Mouse (Mus musculus) megakaryocyte, embryonic 14.5 days (primary cell): Measurements from ENCODE around the gene Sh2b1. TPM values are rescaled to one million over a fixed set of nuclear protein-coding genes. Genes with fewer than 3 reads are reported as not detected.
A peak's percentile ranks its signal among the peaks of the same experiment; 100 is the strongest.

ENCODE experiments used
- H3K27me3 ChIP-seq: replicated peaks from 2 replicates; pipeline ENCODE3; 2012; ENCODE audit warnings: inconsistent platforms
- H3K36me3 ChIP-seq: replicated peaks from 2 replicates; pipeline ENCODE3; 2012; ENCODE audit warnings: low read length, inconsistent platforms, mixed read lengths
- H3K4me1 ChIP-seq: 2 replicates; pipeline ENCODE4 v1.6.1; 2012; ENCODE audit warnings: inconsistent platforms
- H3K4me3 ChIP-seq: replicated peaks from 2 replicates; pipeline ENCODE3; 2012; ENCODE audit warnings: moderate library complexity, mild to moderate bottlenecking, inconsistent platforms
- H3K9me3 ChIP-seq: 2 replicates; pipeline ENCODE4 v1.6.1; 2012; ENCODE audit warnings: inconsistent platforms
- FLI1 ChIP-seq: IDR thresholded peaks from 2 replicates; pipeline ENCODE4 v1.6.1; 2012; ENCODE audit warnings: low read length, inconsistent platforms, mixed read lengths
- GATA1 ChIP-seq: IDR thresholded peaks from 3 replicates; pipeline ENCODE4 v1.6.1; 2012; ENCODE audit warnings: mixed read lengths, low read length, inconsistent platforms, borderline replicate concordance
- polyA plus RNA-seq: library from polyadenylated mRNA; stranded (reverse); fragments of >175 nt; gene quantifications from 2 replicates; pipeline ENCODE4 v1.2.3, GENCODE M21; 2012; ENCODE audit warnings: low replicate concordance; ENCODE audit not compliant: insufficient read depth

The Sh2b1 gene
- 94.0 and 146 TPM in 2 replicates for polyA plus RNA-seq

DNA sequence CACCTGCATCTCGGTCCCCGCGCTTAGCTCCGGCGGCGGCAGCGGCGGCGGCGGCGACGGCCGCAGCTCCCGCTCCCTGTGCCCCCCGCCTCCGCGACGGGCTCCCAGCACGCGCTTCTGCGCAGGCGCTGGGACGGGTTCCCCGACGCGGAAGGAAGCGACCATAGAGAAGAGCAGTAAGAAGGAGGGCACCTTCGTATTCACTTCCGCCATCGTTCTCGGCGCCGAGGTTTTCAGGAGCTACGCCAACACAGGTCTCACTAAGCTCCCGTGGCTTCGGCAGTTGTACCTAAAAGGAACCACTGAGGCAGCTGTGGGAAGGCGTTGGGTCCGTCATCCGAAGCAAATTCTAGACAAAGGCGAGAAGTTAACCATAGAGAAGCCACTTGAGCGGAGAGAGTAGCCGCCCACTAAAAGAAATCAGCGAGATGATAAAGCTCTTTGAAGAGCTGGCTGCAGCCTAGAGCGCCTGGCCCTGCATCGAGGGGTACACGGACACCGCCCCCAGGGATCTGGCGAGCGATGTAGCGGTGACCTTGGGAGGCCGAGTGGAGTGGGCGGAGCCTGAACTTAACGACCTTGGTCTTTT, at the start of gene Sh2b1:
Sh2b1 (minus strand) TSS at position 432 of the 589 bp plus-strand sequence.
- no peaks in the 10 kb centered on the region for H3K27me3 ChIP-seq
- no peaks in the 10 kb centered on the region for H3K9me3 ChIP-seq
- H3K36me3 ChIP-seq = peaks cover 36% of the 10 kb centered on the region
- peak within 1 kb of the TSS; percentile 98 for H3K4me3 ChIP-seq
- H3K4me1 ChIP-seq = peaks cover 68% of the 10 kb centered on the region
- TF ChIP-seq FLI1 = no peak
- no peak for TF ChIP-seq GATA1

DNA sequence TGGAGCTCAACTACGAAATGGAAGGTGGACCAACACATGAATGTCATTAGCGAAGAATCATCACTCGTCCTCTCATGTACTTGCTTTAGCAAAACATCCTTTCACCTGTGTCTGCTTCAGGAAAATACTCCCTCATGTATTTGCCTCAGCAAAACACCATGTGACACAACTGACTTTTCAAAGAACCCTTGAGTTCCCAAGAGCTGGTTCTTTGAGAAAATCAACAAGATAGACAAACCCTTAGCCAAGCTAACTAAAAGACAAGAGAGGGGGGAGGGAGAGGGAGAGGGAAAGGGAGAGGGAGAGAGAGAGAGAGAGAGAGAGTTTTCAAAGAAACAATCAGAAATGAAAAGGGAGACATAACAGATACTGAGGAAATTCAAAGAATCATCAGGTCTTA, 48.1 kb upstream of the Sh2b1 start:
- Histone ChIP-seq H3K4me1 (peaks cover 19% of the 10 kb centered on the region), H3K4me3 (no peak overlapping the region), H3K36me3 (no peaks in the 10 kb centered on the region), H3K9me3 (no peaks in the 10 kb centered on the region), H3K27me3 (peaks cover 8% of the 10 kb centered on the region)
- TF ChIP-seq GATA1 (no peak), FLI1 (no peak)

DNA sequence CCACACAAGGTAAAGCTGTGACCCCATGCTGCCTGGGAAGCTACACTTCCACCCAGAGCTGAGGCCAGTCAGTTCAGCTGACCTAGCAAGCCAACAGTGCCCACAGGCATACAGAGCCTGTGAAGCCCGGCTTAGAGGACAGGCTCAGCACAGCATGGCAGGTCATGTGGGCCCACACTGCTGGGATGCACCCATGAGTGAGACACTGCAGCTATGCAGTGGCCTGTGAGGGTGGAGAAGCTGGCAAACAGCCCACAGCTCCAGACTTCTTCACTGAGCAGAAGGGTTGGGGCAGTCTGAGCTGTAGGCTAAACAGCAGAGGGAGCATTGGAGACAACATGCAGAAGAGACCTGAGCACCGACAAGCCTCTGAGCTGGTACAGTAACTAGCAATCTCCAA, 44.3 kb upstream of the Sh2b1 start:
- Histone ChIP-seq H3K9me3 (no peaks in the 10 kb centered on the region), H3K36me3 (no peaks in the 10 kb centered on the region), H3K4me1 (peaks cover 14% of the 10 kb centered on the region), H3K4me3 (no peak overlapping the region), H3K27me3 (peaks cover 27% of the 10 kb centered on the region)
- no peak for TF ChIP-seq GATA1
- TF ChIP-seq FLI1 = no peak

DNA sequence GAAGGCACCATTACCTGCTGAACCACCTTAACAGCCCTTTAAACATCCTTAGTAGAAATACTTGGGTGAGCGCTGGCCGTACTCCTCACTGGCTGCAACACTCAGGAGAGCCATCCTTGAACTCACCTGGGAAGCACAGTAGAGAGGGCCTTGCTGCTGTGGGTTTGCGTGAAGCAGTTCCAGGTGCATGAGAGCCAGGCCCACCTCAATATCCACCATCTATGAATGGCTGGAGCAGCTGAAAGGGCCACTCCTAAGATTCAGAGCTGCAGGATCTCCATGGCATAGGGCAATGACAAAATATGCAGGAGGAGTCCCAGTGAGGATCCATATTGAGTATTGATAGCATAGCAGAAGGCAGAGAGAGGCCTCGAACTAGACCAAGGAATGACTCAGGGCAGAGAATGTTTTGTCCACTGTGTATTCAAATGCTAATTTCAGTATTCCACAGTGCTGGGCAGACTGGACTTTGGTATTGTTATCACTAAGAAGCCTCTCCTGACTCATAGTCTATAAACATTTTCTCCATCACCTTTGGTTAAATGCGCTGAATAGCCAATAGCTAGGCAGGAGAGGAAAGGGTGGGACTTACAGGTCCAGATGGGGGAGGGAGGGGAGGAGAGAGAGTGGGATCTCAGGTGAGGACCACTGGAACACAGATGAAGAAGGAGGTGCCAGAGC, 43.2 kb upstream of the Sh2b1 start:
- H3K36me3 ChIP-seq = no peaks in the 10 kb centered on the region
- TF ChIP-seq GATA1 = no peak
- no peak for TF ChIP-seq FLI1
- H3K4me3 ChIP-seq = no peak overlapping the region
- H3K9me3 ChIP-seq = no peaks in the 10 kb centered on the region
- H3K27me3 ChIP-seq = peaks cover 31% of the 10 kb centered on the region
- peaks cover 14% of the 10 kb centered on the region for H3K4me1 ChIP-seq

DNA sequence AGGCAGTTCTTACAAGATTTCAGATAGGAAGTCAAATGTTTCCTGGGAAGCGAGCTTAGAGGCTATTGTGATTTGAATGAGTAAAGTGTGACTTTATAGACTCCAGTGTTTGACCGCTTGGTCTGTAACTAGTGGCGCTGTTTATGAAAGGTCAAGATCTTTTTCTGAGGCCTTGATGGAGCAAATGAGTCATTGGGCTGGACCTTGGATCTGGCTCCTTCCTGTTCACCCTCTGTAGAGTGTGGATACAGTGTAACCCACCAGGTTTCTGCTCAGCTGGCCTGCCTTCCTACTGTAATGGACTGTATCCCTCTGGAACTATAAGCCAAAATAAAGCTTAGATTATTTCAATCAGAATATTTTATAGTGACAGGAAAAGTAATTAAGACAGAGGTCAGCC, 36.1 kb upstream of the Sh2b1 start:
- H3K4me1 ChIP-seq = peaks cover 14% of the 10 kb centered on the region
- H3K36me3 ChIP-seq = no peaks in the 10 kb centered on the region
- peaks cover 14% of the 10 kb centered on the region for H3K27me3 ChIP-seq
- H3K9me3 ChIP-seq = no peaks in the 10 kb centered on the region
- TF ChIP-seq GATA1 (no peak), FLI1 (no peak)
- no peak overlapping the region for H3K4me3 ChIP-seq

DNA sequence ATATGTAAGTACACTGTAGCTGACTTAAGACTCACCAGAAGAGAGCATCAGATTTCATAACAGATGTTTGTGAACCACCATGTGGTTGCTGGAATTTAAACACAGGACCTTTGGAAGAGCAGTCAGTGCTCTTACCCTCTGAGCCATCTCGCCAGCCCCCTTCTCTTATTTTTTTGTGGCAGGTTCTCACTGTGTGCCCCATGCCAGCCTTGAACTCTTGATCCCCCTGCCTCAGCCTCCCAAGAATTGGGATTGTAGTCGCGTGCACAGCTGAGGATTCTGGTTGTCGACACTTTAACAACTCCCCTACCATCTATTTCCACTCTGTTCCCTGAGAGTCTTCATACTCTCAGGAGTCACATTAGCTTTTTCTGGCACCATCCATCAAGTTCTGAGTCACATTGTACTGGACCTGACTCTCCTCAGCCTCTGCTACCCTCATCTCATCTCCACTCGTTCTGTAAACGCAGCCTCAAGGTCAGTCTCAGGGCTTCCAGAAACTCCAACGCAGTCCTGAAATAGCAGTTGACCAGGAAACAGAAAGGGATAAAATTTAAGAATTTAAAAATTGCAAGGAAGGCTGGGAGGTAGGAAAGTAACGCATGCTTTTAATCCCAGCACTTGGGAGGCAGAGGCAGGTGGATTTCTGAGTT, 32.0 kb upstream of the Sh2b1 start:
- peaks cover 2% of the 10 kb centered on the region for H3K27me3 ChIP-seq
- H3K9me3 ChIP-seq = no peaks in the 10 kb centered on the region
- no peak for TF ChIP-seq FLI1
- no peak for TF ChIP-seq GATA1
- H3K4me3 ChIP-seq = no peak overlapping the region
- H3K36me3 ChIP-seq = no peaks in the 10 kb centered on the region
- H3K4me1 ChIP-seq = peaks cover 33% of the 10 kb centered on the region

DNA sequence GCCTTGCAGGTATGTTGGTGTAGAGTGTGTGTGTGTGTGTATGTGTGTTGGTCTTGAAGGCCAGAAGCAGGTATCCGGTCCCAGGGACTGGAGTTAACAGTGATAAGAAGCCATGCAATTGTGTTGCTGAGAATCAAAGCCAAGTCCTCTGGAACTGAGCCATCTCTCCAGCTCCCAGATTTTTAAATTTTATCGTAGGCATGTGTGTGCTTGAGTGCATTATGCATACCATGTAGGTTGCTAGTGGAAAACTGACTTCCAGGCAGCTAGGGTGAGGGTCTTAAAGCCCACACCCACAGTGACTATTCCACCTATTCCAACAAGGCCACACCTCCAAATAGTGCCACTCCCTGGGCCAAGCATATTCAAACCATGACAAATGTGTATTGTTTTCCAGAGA, 29.7 kb upstream of the Sh2b1 start:
- Histone ChIP-seq H3K4me3 (no peak overlapping the region), H3K27me3 (peaks cover 2% of the 10 kb centered on the region), H3K4me1 (peaks cover 34% of the 10 kb centered on the region), H3K9me3 (no peaks in the 10 kb centered on the region), H3K36me3 (peaks cover 15% of the 10 kb centered on the region)
- TF ChIP-seq FLI1 = no peak
- TF ChIP-seq GATA1 = no peak

DNA sequence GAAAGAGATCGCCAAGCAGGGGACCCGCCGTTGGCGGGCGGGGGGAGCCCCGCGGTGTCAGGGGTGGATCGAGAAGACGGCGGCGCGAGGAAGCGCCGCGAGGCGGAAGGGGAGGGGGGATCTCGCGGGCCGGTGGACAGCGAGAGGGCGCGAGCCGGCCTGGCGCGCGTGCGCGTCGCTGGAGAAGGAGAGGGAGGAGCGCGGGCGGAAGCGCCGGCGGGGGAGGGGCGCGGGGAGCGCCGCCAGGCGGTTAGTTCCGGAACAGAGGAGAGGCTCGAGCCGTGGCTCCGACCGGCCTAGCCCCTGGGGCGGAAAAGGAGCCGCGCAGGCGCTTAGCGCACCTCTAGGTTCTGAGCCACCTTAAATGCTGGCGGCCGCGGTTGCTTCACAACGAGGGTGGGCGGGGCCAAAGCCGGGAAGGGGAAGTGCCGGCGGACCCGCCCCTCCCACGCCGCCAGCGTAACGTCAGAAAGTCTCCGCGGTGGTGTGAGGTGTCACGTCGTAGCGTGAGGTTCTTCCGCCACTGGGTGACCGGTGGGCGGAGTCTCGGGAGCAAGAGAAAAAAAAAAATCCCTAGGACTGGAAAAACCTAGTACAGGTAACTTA, 28.2 kb upstream of the Sh2b1 start, which contains the start of gene Atxn2l:
Atxn2l (minus strand) TSS at position 165 of the 606 bp plus-strand sequence.
- no peak for TF ChIP-seq FLI1
- no peak for TF ChIP-seq GATA1
- Histone ChIP-seq H3K4me1 (peaks cover 46% of the 10 kb centered on the region), H3K4me3 (peak within 1 kb of the TSS; percentile 96), H3K27me3 (no peaks in the 10 kb centered on the region), H3K9me3 (no peaks in the 10 kb centered on the region), H3K36me3 (peaks cover 30% of the 10 kb centered on the region)

DNA sequence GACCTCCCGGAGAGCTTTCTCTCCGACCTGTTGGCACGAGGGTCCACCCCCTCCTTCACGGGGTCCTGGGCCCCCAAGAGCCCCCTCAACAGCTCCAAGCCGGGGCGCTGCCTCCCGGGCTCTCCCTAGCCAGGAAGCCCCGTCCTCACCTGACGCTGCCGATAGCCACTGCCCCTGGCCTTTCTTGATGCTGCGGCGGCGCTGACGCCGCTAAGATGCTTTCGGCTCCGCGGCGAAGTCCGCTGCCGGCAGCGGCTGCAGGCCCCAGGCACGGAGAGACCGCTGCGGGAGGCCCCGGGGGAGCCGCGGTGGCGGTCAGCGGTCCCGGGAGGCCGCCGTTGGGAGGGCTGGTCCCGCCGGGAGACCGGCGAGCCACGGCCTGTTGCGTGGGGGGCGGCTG, 27.5 kb upstream of the Sh2b1 start:
- H3K4me1 ChIP-seq = peaks cover 52% of the 10 kb centered on the region
- peak overlapping the region; percentile 96 for H3K4me3 ChIP-seq
- TF ChIP-seq GATA1 (no peak), FLI1 (no peak)
- H3K27me3 ChIP-seq = no peaks in the 10 kb centered on the region
- peaks cover 36% of the 10 kb centered on the region for H3K36me3 ChIP-seq
- no peaks in the 10 kb centered on the region for H3K9me3 ChIP-seq
